Mouse (Mus musculus): ENCODE results near the gene Cbx8.
A peak's percentile ranks its signal among the peaks of the same experiment; 100 is the strongest.

The Cbx8 gene

DNA sequence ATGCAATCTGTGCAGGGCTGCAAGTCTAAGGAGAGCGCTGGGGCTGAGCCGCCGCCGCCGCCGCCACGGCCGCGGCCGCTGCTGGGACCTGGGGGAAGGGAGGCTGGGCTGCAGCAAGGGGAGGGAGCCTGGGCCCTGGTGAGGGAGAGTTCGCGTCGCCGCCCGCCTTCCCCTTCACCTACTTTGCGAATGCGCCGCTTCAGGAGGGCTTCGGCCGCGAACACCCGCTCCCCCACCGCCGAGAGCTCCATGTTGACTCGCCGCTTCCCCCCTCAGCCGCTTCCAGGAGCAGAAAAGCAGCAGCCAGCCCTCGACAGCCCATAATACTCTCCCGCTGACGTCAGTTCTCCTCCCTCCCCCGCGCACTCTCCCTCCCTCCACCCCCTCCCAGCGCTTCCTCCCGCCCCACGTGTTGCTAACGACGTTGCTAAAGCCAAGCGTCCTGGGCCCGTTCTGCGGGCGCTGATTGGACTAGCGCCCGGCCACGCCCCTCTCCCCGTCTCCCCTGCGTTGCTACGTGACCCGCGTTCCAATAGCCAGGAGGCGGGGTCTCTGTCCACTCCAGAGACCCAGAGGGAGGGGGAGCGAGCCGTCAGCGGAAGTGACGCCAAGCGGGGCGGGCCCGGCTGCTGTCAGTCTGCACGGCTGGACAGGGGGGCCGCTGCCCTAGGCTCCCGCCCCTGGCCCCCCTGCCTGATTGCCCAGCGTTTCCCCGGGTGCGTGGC is at the start of gene Cbx8:
Gene Cbx8, minus strand, starts transcription at position 370 of the 725 bp plus-strand sequence.
- peak; percentile 100 for DNase-seq

DNA sequence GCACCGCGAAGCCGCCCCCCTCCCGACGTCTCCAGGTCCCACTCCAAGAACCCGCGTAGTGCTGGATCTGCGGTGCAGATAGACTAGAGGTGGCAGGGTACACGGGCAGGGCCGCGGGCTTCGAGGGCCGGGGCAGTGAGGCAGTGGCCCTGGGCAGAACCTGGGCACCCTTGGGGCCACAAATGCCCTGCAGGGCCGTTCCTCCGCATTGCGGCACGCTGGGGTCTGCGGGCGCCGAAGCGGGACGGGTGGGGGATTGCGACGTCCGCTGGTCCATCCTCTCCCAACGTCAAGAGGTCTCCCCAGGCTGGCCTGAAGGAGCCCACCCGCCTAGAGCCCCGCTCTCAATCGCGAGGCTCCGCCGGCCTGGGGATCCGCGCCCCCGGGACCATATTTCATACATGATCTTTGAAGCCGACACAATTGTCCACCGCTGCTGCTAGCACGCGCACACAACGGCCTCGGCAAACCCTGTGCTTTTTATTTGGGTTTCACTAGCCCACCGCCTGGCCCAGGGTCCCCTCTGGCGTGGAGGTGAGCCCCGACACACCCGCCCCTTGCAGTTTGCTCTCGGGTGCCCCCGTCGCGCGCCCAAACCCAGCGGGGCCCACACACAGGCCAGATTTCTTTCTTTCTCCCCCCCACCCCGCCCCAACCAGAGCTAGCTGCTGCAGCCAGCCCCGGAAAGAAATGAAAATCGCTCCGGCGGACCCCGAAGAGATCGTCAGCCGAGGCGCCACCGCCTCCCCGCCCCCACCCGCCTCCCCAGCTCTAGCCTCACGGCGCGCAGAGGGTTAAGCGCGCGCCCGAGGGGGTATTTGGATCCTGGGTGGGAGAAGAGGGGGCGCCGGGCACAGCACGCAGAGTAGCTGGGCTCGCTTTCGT is 49.5 kb upstream of the Cbx8 start:
- DNase-seq: peak; percentile 38

DNA sequence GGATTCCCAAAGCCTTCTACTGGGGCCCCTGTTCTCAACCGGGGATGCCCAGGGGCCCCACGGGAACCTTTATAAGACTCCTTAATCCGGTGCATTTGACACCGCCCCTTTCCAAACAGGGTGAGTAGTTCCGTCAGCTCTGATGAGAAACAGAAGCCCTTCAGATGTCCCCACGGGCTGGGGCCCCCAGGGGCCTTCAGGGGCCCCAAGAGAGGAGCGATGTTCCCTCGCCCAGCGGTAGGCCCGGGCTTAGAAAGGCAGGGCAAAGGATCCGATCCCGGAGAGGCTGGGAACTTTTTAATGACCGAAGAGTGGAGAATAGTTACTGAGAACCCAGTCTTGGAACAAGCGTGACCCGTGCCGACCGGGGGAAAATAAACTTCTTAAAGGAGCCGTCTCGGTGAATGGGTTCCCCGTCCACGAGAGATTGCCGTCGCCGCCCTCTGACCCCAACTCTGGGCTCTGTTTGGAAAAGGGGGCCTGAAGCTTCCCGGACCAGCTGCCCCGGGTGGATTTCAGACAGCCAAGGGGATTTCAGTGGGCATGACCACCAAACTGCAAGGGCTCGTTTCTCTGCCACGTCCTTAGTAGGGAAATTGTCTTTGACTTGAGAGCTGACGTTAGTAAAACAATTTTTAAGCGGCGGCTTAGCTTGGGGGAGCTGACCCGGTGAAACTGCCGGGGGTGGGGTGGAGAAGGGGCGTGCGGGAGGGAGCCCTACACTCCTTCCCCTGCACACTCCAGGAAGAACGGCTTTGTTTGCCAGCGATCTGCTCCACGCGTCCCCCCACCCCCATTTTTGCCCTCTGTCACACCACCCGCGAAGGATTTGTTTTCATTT is 48.7 kb upstream of the Cbx8 start:
- peak; percentile 36 for DNase-seq

DNA sequence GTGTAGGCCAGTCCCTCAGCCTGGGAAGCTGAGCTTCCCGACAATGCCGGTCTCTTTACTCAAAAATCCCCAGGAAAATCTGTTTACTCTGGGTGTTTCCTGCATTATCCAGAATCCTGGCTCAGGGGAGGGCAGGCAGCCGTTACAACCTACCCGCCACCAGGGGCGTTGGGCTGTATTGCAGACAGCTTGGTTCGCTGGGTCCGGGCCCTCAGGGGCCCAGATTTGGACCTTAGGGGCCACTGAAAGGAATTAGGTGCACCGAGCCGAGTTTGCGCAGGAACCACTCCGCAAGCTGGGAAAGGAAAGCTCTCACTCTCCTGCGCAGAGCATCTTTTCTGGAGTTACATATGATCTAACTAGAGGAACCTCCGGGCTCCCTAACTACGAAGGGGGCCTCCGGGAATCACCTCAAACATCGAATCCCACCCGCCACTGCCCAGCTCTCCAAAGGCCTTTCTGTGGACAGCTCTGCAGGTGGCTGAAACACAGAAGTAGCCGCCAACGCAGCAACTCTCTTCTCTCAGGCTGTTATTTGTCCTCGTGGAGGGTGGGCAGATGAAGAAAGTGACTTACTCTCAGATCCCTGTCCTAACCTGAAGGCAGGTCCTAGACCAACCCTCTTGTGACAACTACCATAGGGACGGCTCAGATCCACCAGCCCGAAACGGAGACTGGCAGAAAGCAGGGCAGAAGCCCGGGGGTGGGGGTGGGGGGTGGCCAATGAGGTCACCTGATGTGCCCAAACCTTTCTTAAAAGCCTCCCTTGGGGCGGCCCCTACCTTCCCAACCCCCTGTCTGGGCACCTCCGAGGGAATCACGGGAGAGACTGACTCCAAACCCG is 47.8 kb upstream of the Cbx8 start:
- peak; percentile 54 for DNase-seq

DNA sequence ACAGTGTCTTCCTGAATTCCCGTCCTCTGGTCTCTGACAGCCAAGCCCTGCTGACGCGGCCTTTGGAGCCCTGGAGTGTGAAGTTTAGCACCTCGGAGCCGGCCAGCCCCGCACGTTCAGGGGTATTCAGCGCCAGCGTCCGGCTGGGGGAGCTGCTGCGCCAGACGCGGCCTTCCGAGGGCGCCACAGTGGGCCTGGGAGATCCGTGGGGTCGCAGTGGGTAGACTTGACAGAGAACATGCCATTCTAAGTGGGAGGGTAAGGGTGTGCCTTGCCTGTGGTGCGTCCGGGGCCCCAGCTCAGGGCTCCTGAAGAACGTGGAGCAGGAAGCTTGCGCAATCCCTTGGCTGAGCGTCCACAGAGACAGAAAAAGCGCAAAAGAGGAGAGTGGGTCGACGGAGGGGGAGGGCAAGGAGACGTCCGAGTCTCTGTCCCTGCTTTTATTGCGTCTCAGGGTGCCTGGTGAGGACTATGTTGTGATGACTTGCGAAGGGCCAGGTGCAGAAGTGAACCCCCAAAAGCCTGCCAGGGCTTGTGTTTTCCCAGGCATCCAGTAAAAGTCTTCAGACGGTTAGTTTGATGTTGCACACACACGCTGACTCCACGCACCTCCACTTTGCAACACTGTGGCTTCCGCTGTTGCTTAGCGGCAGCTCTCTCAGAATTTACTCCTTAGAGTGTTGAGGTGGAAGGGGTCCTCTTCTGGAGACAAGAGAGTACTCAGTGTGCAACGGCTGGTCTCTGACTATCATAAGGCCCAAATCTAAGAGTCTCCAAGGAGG is 46.7 kb upstream of the Cbx8 start:
- DNase-seq: peak; percentile 62

DNA sequence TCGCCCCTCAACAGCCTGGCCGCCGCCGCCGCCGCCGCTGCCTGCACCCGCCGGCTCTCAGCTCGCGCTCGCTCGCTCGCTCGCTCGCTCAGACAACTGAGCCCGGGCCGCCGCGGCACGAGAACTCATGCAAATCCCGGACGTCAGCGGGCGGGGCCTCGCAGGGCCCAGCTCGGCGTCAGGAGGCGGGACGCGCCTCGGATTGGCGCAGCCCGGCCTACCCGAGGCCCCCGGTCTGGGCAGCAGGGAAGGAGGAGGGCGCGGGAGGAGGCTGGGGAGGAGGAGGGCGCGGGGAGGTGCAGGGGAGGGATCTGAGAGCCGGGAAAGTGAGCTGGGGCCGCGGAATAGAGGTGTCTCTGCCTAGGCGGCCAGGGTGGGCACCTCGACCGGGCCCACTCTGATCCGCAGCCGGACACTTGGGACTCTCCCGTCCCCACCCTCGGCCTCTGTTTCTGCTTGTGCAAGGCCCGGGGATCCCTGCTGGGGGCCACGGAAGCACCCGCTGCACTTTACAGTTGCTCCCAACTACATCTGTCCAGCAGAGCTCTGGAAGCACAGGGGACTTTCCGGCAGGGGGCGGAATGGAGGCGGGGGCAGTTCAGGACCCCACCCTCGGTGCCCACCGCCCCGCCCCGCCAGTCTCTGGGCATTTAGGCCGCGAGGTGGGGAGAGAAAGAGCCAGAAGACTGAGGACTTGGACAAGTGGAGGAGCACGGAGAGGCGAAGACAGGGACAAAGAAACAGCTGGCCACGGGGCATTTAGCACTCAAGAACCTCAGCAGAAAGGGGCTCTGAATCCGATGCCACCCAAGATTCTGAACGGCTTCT is 45.6 kb upstream of the Cbx8 start, which contains the start of gene Cbx4:
Gene Cbx4, minus strand, starts transcription at position 78 of the 828 bp plus-strand sequence.
- DNase-seq: peak; percentile 96

DNA sequence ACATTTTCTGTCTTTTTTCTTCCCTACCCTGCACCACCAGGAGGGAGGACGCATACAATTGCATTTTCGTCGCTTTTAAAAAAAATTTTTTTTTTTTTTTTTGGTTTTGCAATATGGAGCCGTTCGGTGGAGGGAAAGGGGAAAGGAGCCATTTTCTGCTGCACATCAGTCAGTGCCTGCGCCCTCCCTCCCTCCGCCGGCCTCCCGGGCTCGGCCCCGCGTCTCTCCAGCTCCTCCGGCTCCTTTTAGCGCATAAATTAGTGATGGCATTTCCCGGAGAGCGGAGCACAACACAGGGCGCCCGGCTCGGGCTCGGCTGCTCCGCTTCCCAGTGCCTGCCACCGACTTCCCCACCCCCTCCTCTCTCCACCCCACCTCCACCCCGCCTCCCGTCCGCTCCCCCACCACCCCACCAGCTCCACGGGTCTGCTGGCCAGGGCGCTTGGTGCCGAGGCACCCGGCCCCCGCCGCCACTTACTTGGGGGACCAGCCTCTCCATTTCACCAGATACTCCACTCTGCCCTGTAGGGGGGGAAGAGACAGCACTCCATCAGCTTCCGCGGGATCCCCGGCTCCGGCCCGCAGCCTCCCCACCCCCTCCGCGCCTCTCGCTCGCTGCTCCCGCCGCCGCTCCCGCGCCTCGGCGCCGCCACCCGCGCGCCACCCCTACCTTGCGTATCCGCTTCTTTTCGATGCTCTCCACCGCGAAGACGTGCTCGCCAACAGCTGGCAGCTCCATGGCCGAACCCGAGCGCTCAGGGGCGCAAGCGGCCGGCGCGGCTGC is 44.7 kb upstream of the Cbx8 start:
- DNase-seq: peak; percentile 88

DNA sequence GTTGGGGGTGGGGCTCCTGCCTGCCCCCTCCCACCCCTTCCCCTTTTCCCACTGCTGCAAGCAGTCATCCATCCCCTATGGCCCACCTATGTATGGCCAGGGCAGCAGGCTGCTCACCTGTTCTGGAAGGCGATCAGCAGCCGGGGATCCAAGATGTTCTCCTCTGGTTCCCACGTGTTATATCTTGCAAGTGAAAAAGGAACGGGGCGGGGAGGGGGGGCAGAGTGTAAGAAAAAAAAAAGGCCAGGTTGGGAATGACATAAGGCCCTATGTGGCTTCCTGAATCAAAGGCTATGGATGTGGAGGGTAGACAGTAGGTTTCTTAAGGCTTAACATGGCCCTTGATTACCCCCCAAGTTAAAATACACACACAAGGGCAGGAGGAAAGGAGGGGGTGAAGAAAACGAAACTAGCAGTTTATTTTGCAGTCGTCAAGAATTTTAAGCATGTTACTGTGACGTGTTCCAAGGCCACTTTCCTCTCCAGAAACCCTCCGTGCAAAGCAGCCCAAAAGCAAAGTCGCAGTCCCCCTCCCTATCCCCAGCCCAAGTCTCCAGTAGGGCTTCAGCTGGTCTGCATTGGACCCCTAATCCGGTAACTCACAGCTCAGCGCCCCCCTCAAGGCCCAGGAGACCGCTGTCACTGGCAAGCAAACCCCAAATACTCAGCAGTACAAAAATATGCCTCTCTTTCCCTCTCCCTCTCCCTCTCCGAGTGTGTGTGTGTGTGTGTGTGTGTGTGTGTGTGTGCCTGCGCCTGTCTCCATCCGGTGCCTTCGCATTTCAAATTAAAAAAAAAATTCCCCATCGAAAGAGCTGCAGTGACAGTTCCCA is 43.9 kb upstream of the Cbx8 start:
- peak; percentile 67 for DNase-seq

DNA sequence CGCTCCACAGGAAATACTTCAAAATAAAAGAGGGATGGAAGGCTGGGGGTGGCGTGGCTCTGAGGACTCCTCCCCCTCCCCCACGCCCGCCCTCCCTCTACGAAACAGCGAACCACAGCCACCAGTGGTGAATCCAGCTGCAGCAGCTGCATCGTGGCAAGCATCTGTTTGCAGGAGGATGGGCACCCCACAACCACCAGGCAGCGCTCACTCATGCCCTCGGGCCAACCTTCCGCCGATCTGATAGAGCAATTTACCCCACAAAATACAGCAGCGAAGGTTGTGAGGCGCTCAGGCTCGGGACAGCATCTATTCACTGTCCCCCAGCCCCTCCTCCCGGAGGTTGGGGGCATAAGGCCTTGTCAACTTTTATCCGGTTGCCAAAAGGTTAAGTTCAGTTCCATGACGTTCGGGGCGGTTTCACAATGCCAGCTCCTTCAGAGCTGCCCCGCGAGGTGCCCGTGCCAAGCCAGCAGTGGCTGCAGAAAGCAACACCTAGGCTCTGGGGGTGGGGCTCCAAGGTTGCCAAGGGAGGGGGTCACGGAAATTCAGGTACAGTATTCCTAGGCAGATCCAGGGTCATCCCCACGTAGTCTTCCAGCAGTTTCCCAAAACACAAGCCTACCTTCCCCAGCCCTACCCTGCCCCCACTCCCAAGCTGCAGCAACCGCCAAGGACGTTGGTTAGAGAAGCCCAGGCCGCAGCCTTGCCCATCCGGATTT is 43.1 kb upstream of the Cbx8 start:
- DNase-seq: peak; percentile 70

DNA sequence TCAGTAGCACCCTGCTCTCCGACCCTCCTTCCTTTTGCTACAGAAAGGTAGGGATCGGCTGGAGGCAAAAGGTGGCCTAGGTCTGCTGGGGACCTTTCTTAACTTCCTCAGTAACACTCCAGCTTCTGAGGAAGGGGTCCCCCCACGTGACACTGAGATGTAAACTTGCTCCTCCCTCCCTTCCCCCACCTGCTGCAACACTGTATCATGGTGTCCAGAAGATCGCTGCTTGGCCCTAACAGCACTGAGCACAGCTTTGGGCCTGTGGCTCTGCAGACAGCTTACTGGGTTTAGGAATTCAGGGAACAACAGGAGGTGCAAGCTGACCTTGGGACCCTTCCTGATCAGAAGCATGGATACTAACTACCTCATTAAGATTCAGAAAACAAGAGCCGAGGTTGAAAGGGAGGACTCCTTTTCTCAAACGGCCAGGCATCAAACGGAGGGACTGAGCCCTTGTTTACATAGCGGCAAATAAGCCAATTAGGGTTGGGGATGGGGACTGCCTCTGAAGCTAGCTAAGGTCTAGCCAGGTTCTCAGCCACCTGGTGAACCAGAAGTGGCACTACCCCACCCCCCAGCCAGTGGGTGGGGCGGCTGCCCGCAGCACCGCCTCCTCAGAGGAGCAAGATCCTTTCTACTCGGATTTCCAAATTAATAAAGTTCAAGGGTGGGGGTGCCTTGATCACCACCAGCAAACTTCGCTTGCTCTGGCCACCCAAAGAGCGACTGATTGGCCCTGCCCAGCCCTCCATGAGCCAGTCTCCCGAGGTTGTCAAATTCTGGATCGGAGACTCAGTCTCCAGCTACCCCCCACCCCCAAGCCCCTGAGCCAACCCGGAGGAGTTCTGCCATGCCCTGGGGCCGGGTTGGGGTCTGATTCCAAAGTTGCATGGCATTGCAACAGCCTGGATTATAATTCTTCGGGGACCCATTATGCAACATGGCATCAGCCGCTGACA is 42.1 kb upstream of the Cbx8 start:
- DNase-seq: peak; percentile 28

DNA sequence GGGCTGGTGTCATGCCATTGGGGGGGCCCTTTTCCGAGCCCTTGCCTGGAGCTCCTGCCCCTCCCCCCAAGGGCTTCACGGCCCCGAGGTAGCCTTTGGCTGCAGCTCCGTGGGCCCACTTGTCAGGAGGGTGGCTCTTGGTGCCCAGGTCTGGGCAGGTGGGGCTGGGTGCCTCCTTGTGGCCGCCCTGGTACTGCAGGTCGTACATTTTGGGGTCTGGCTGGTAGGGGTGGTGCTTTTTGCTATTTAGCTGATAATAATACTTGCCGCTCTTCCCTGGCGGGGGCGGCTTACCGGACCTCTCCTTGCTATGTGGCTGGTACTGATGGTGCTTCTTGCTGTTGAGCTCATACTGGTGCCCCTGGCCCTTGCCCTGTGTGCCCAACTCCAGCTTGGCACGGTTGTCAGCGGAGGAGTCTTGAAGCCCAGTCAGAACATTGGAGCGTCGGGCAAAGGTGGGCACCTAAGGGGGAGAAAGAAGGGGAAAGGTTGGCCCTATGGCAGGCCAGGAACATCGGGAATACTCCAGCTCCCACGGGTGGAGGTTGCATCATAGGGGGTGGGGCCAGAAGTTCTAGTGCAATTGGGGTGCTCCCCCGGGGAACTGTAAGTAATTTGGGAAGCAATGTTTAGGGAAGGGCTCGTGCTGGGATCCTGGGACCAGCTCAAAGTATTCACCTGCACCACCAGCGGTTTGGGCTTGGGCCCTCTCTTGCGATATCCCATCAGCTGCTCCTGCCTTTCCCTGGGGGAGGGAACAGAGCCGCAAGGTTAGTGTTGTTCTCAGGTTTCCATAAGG is 41.3 kb upstream of the Cbx8 start:
- peak; percentile 45 for DNase-seq

DNA sequence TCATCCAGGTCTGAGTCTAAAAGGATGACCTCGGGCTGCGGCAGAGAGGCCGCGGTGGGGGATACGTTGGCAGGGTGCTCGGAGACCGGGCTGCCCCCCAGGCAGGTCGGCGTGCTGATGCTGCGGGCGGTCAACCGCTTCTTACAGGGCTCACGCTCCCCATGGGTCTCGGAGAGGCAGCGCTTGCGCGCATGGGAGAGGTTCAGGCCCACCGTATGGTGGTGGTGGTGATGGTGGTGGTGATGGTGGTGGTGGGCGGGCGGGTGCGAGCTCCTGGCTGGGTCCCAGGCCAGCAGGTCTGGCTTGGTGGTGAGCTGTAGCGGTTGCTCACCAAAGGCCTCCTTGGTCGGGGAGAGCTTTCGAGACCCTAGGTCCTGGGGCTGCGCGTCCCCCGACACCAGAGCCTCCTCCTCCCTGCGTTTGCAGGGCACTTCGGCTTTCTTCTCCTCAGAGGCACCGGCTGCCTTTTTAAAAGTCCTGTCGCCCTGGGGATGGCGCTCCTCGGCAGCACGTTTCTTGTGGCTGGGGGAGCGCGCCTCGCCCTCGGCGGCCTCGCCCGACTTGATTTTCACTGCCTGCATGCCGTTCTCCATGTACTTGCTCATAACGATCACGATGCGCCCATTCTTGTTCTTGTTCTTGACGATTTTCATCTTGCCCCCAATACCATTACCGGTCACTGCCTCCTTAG is 40.5 kb upstream of the Cbx8 start:
- no peak for DNase-seq

DNA sequence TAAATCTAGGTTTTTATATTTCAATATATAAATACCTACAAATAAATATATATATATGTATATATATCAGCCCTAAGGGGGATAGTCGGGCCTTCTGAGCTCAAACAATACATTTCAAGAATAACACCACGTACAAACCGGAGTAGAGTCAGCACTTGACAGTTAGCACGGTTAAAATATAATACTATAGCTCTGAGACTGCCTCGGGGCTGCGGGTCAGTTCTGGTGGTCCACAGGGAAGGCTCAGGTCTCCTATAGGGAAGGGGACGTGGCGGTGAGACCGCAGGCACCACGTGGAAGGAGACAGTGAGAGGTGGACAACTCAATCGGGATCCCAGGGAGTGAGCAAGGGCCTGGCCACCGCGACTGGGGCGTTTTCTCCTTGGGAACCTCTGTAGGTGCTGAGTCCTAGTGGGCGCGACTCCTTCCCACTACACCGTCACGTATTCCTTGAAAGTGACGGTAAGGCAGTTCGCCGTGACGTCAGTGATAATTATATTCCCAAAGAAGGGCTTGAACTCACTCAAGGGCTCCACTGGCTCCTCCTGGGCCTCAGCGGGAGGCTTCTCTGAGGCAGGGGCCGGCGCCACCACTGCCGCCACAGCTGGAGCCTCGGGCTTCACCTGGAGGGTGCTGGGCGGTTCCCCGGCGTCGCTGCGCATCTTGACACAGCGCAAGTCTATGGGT is 39.8 kb upstream of the Cbx8 start:
- DNase-seq: no peak

DNA sequence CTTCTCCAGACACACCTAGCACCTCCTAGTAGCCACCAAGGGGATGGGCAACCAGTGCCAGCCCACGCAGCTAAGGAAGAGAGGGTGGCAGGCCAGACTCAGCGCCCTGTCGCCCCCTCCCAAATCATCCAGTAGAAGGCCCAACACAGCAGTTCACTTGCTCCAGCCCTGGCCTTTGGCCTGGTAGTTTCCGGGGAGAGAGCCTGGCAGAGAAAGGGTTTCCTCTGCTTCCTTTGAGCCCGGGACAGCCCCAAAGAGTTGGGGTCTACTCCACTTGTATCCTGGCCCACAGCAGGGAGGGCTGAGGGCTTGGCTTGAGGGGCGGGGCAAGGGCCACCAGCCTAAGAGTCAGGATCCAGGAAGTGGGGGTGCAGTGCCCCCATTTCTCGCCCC is 38.7 kb upstream of the Cbx8 start:
- no peak for DNase-seq
